Mouse (Mus musculus) left cerebral cortex, postnatal 14 days (tissue): Measurements from ENCODE around the gene Ift74. TPM values are rescaled to one million over a fixed set of nuclear protein-coding genes. Genes with fewer than 3 reads are reported as not detected.
"Not testable (repeated sequence)": the region's sequence is repeated elsewhere in the genome, so short reads cannot be mapped to it uniquely, and the experiment has no call there.

ENCODE experiments used
- DNase-seq, 2 experiments: peaks; one replicate each; pipeline ENCODE4 v3.0.0; 2021 to 2022; ENCODE audit warnings: low spot score in 2 of 2, mixed read lengths in 1 of 2
- intact Hi-C: fragments of 180-260 bp; cut with DNase I; formaldehyde crosslinking; loops from one replicate; pipeline ENCODE4 v1.15.1; 2025
- microRNA-seq, 2 experiments: library from miRNA; unstranded; fragments of <30 nt; microRNA quantifications; one replicate each; pipeline ENCODE4 v1.2.0; 2022
- total RNA-seq, 2 experiments: library from RNA; stranded (reverse); gene quantifications; 2 replicates each; pipeline ENCODE4 v1.2.3; 2021

Ift74 gene
- total RNA-seq, 2 experiments from 2014 or later = 24.6 to 27.9 TPM

GRCm38 (mm10) chr4:94683305-94683704 is 69.0 kb downstream of the Ift74 start:
- intact Hi-C loops = no loop called here
- no peak for DNase-seq

GRCm38 (mm10) chr4:94689804-94690203 is 75.5 kb downstream of the Ift74 start:
- DNase-seq, intact Hi-C loops: not testable (repeated sequence)

- intact Hi-C loops = no loop called here
- no peak for DNase-seq
Measured at GRCm38 (mm10) chr4:94691078-94691477, 76.8 kb downstream of the Ift74 start.

GRCm38 (mm10) chr4:94692175-94692574 is 77.9 kb downstream of the Ift74 start:
- no peak for DNase-seq
- intact Hi-C loops = no loop called here

GRCm38 (mm10) chr4:94696368-94696767 is 82.1 kb downstream of the Ift74 start:
- intact Hi-C loops = no loop called here
- DNase-seq = no peak

- DNase-seq = no peak
- intact Hi-C loops = no loop called here
Measured at GRCm38 (mm10) chr4:94711002-94711401, 96.7 kb downstream of the Ift74 start.

GRCm38 (mm10) chr4:94711426-94711825 is 97.1 kb downstream of the Ift74 start:
- no peak for DNase-seq
- intact Hi-C loops = no loop called here

GRCm38 (mm10) chr4:94713741-94714140 is 99.5 kb downstream of the Ift74 start:
- DNase-seq = peak in 1 of 2 experiments; percentile 5
- intact Hi-C loops = no loop called here

GRCm38 (mm10) chr4:94715166-94715565 is 100.9 kb downstream of the Ift74 start:
- intact Hi-C loops = no loop called here
- DNase-seq = no peak

GRCm38 (mm10) chr4:94725799-94726198 is 111.5 kb downstream of the Ift74 start:
- intact Hi-C loops = no loop called here
- DNase-seq = no peak

- intact Hi-C loops = no loop called here
- DNase-seq = no peak
Measured at GRCm38 (mm10) chr4:94732721-94733120, 118.4 kb downstream of the Ift74 start.

GRCm38 (mm10) chr4:94737326-94738295 is 123.3 kb downstream of the Ift74 start:
- DNase-seq = no peak
- intact Hi-C loops = no loop called here

GRCm38 (mm10) chr4:94738838-94739731 is 124.8 kb downstream of the Ift74 start, which contains the start of gene Tek:
TSS of gene Tek (plus strand) at chr4:94739289.
- intact Hi-C loops = no loop called here
- DNase-seq = no peak

- intact Hi-C loops = no loop called here
- no peak for DNase-seq
Measured at GRCm38 (mm10) chr4:94741824-94742223, 127.5 kb downstream of the Ift74 start.

Small RNA genes within 50 kb of the gene (microRNA-seq; reads per million reads assigned to microRNA genes)
- gene Mir872 = 1,123 to 1,202 reads per million in 2 experiments

Other genes starting within 250 kb of the Ift74 start
- not detected for gene Gm10306, start 57.9 kb upstream of the Ift74 start, total RNA-seq
- 10 to 100 TPM; 10.2 to 10.6 TPM for gene Caap1, start 57.7 kb upstream of the Ift74 start, total RNA-seq
- 10 to 100 TPM; 54.7 to 57.7 TPM for gene Plaa, start 11.2 kb upstream of the Ift74 start, total RNA-seq
- gene Lrrc19, start 35.7 kb downstream of the Ift74 start, total RNA-seq = not detected
- 10 to 100 TPM; 11.2 to 11.3 TPM for gene Tek, start 124.8 kb downstream of the Ift74 start, total RNA-seq